Mouse (Mus musculus): ENCODE data around the gene Camta2.

DNA sequence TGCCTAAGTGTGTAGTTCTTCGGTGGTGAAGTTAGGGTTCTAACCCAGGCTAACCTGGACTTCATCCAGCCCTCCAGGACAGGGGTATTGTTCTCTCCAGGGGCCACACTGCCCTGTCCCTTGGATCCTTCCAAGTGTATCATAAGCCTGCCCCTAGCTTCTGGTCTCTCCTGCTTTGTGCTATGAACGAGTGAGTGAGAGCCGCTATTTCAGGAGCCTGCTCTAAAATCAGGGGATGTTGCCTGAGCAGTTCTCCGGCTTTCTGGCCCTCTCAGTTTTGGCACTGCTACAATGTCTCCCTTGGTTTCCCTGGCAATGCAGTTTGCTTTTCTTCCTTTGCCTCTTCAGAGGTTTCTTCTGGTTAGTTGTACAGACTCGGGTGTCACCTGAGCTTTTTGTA lies 43.3 kb upstream of the Camta2 start:
- TF ChIP-seq TCF3 (IDR thresholded peaks at IDR 0.05; ENCODE audit: insufficient read length, low read depth) (no peak), POLR2AphosphoS2 (IDR thresholded peaks at IDR 0.05; ENCODE audit: insufficient read length, low read depth) (no peak), MYOG (IDR thresholded peaks at IDR 0.05; ENCODE audit: control insufficient read depth in 1 of 3, insufficient read depth in 1 of 3, insufficient read length in 2 of 3, low read depth in 2 of 3) (no peak), USF1 (IDR thresholded peaks at IDR 0.05; ENCODE audit: low read depth) (no peak), POLR2A (IDR thresholded peaks at IDR 0.05; ENCODE audit: insufficient read length, low read depth) (no peak), TCF12 (IDR thresholded peaks at IDR 0.05; ENCODE audit: insufficient read depth, poor library complexity, severe bottlenecking) (no peak), SRF (IDR thresholded peaks at IDR 0.05; ENCODE audit: control insufficient read depth, insufficient read length, low read depth) (no peak), E2F4 (IDR thresholded peaks at IDR 0.05; ENCODE audit: insufficient read depth) (no peak), CEBPB (IDR thresholded peaks at IDR 0.05; ENCODE audit: insufficient read depth, poor library complexity, severe bottlenecking) (no peak), MAX (IDR thresholded peaks at IDR 0.05; ENCODE audit: low read depth) (no peak), REST (IDR thresholded peaks at IDR 0.05; ENCODE audit: insufficient read depth, insufficient read length) (no peak)

Data from myocyte (in vitro differentiated cells).